ENCODE assay signal across 8 mouse cellular contexts in the genomic region with DNA sequence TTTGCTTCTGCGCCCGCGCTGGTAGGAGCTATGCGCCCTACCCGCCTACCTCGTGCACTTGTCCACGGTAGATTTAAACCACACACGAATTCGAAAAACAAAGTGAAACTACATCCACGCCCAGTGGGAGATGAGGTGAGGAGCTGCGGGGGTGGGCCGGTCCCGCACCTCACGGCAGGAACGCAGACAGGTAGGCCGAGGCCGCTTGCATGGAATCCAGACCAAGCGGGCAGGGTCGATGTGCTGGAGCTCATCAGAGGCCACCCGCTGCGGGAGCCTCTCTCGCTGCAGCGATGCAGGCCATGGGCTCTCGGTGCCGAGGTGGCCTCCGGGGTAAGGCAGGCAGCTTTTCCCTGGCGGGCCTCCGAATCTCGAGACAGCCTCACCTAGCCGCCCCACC. TPM values are rescaled to one million over a fixed set of nuclear protein-coding genes. Genes with fewer than 3 reads are reported as not detected.
DNase-seq lines count a peak whose midpoint lies in the region; ATAC-seq and TF ChIP-seq lines count a peak whose summit lies in the region.

No protein-coding gene starts in this region.

- peak overlapping the region; percentile 63 for H3K4me3 ChIP-seq in heart, embryonic 13.5 days
- peak overlapping the region; percentile 69 for H3K4me3 ChIP-seq in embryonic facial prominence, embryonic 10.5 days
- peak overlapping the region; percentile 49 for H3K4me3 ChIP-seq in intestine, postnatal 0 days (ENCODE audit: low read depth, low read length)
- peak overlapping the region; percentile 56 for H3K4me3 ChIP-seq in midbrain, embryonic 15.5 days

- ATAC-seq in heart, embryonic 13.5 days (ENCODE audit: extremely low read depth, insufficient number of reproducible peaks, low FRiP score, low TSS enrichment): no peak
- ATAC-seq in intestine, postnatal 0 days: no peak
- peak; percentile 7; the same call in 1 of the 2 replicates for ATAC-seq in midbrain, embryonic 15.5 days (replicated peaks)

- no peaks in the 10 kb centered on the region for H3K9me3 ChIP-seq in heart, embryonic 13.5 days
- no peaks in the 10 kb centered on the region for H3K9me3 ChIP-seq in embryonic facial prominence, embryonic 10.5 days
- H3K9me3 ChIP-seq in intestine, postnatal 0 days (ENCODE audit: control insufficient read depth): no peaks in the 10 kb centered on the region
- H3K9me3 ChIP-seq in midbrain, embryonic 15.5 days: no peaks in the 10 kb centered on the region

- no peak overlapping the region for H3K27ac ChIP-seq in heart, embryonic 13.5 days (replicated peaks)
- H3K27ac ChIP-seq in embryonic facial prominence, embryonic 10.5 days (replicated peaks): peak overlapping the region; percentile 40; the same call in 1 of the 2 replicates
- H3K27ac ChIP-seq in intestine, postnatal 0 days (ENCODE audit: low read depth, low read length): no peak overlapping the region
- no peak overlapping the region for H3K27ac ChIP-seq in midbrain, embryonic 15.5 days

- TF ChIP-seq CTCF in intestine, postnatal 0 days (IDR thresholded peaks at IDR 0.05; ENCODE audit: low read depth): no peak

- H3K27me3 ChIP-seq in heart, embryonic 13.5 days (replicated peaks): peaks cover 90% of the 10 kb centered on the region
- H3K27me3 ChIP-seq in embryonic facial prominence, embryonic 10.5 days (replicated peaks; ENCODE audit: low read depth, poor library complexity, severe bottlenecking): peaks cover 89% of the 10 kb centered on the region
- H3K27me3 ChIP-seq in intestine, postnatal 0 days (replicated peaks; ENCODE audit: control insufficient read depth, insufficient read depth, low read length): peaks cover 82% of the 10 kb centered on the region
- H3K27me3 ChIP-seq in midbrain, embryonic 15.5 days (replicated peaks): peaks cover 22% of the 10 kb centered on the region

- no peaks in the 10 kb centered on the region for H3K36me3 ChIP-seq in heart, embryonic 13.5 days
- no peaks in the 10 kb centered on the region for H3K36me3 ChIP-seq in embryonic facial prominence, embryonic 10.5 days (replicated peaks)
- no peaks in the 10 kb centered on the region for H3K36me3 ChIP-seq in intestine, postnatal 0 days (ENCODE audit: control insufficient read depth, insufficient read depth)
- H3K36me3 ChIP-seq in midbrain, embryonic 15.5 days (replicated peaks): no peaks in the 10 kb centered on the region

- intact Hi-C loops in heart, postnatal 10 days (cut with DNase I): no loop called here

- WGBS in heart, embryonic 13.5 days: under 1% methylated on average over 30 of the region's 30 CpGs
- under 1% methylated on average over 30 of the region's 30 CpGs for WGBS in embryonic facial prominence, embryonic 10.5 days
- WGBS in intestine, postnatal 0 days: 2% methylated on average over 30 of the region's 30 CpGs
- WGBS in midbrain, embryonic 15.5 days: under 1% methylated on average over 30 of the region's 30 CpGs

- peak overlapping the region; percentile 99 for H3K4me2 ChIP-seq in heart, embryonic 13.5 days
- peak overlapping the region; percentile 86 for H3K4me2 ChIP-seq in intestine, postnatal 0 days (replicated peaks; ENCODE audit: low read depth)
- peak overlapping the region; percentile 83 for H3K4me2 ChIP-seq in midbrain, embryonic 15.5 days

- DNase-seq in heart, postnatal 10 days: no peak
- peak; percentile 69 for DNase-seq in ZHBTc4 (ENCODE audit: low read depth, low spot score)
- peak; percentile 46 for DNase-seq in embryonic facial prominence, embryonic 10.5 days (ENCODE audit: low spot score)
- DNase-seq in spleen, postnatal 10 days (ENCODE audit: low spot score in 2 of 2): no peak
- no peak for DNase-seq in B cell, adult 2 months

- H3K4me1 ChIP-seq in heart, embryonic 13.5 days: peaks cover 45% of the 10 kb centered on the region
- peaks cover 50% of the 10 kb centered on the region for H3K4me1 ChIP-seq in embryonic facial prominence, embryonic 10.5 days
- H3K4me1 ChIP-seq in intestine, postnatal 0 days (replicated peaks; ENCODE audit: control insufficient read depth, insufficient read depth, low read length): peaks cover 12% of the 10 kb centered on the region; the same call in 1 of the 2 replicates
- peaks cover 53% of the 10 kb centered on the region for H3K4me1 ChIP-seq in midbrain, embryonic 15.5 days

- H3K9ac ChIP-seq in heart, embryonic 13.5 days: peak overlapping the region; percentile 28; the same call in 1 of the 2 replicates
- no peak overlapping the region for H3K9ac ChIP-seq in intestine, postnatal 0 days (ENCODE audit: low read depth, low read length)
- peak overlapping the region; percentile 7; the same call in 1 of the 2 replicates for H3K9ac ChIP-seq in midbrain, embryonic 15.5 days

RNA-seq across cellular contexts. Expression of a gene that starts 0.9 kb away (rescaled TPM):
- polyA plus RNA-seq in heart, embryonic 13.5 days (2015; fragmentation: Nextera tagmentation; extraction: Ambion mirVana): 0.08 and 0.09 TPM in 2 replicates
- total RNA-seq in heart, postnatal 10 days (2021): under 1 TPM; 0.15 to 0.19 TPM
- 0.95 and 1.1 TPM in 2 replicates for polyA plus RNA-seq in embryonic facial prominence, embryonic 10.5 days (2016; fragmentation: Nextera tagmentation; extraction: Ambion mirVana)
- 0.07 TPM in 1 of 2 replicates, not detected in the other for polyA plus RNA-seq in intestine, postnatal 0 days (2015; fragmentation: Nextera tagmentation; extraction: Ambion mirVana)
- polyA plus RNA-seq in midbrain, embryonic 15.5 days (2015; fragmentation: Nextera tagmentation; extraction: Ambion mirVana): 13.1 and 13.8 TPM in 2 replicates

Comparison
In these comparisons a context has a peak if more than half of its experiments do, and no peak if none do; other contexts are left out.
1. DNase-seq: peak in ZHBTc4 (single experiment) and embryonic facial prominence, embryonic 10.5 days (single experiment); none in heart, postnatal 10 days (0 of 2), spleen, postnatal 10 days (0 of 2) and B cell, adult 2 months (0 of 2).
2. Peak in every context shown above with its lines, with median percentiles within 50 percentile points of each other: H3K4me2 ChIP-seq and H3K4me3 ChIP-seq.